Mouse (Mus musculus) heart, embryonic 15.5 days (tissue): ENCODE measurements around the gene Zbtb5. TPM values are rescaled to one million over a fixed set of nuclear protein-coding genes. Genes with fewer than 3 reads are reported as not detected.
"Not testable (repeated sequence)": the region's sequence is repeated elsewhere in the genome, so short reads cannot be mapped to it uniquely, and the experiment has no call there.

Source experiments
- ATAC-seq: fragments of 200-750 bp; cut with Nextera tagmentation; replicated peaks from 2 replicates; pipeline ENCODE4 v1.8.0; 2017; ENCODE audit warnings: low read depth, moderate TSS enrichment; ENCODE audit not compliant: insufficient number of reproducible peaks, insufficient read depth, low FRiP score
- H3K27ac ChIP-seq: fragments of 300-500 bp; sonication (generic); 2 replicates; pipeline ENCODE4 v1.5.1; 2015; ENCODE audit warnings: mild to moderate bottlenecking, inconsistent platforms
- H3K27me3 ChIP-seq: fragments of 300-500 bp; sonication (generic); 2 replicates; pipeline ENCODE4 v1.6.1; 2015; ENCODE audit warnings: inconsistent platforms
- H3K36me3 ChIP-seq: fragments of 300-500 bp; sonication (generic); 2 replicates; pipeline ENCODE4 v1.6.1; 2015; ENCODE audit warnings: mild to moderate bottlenecking, inconsistent platforms
- H3K4me1 ChIP-seq: fragments of 300-500 bp; sonication (generic); replicated peaks from 2 replicates; pipeline ENCODE4 v1.6.1; 2015; ENCODE audit warnings: inconsistent platforms
- H3K4me2 ChIP-seq: fragments of 300-500 bp; sonication (generic); 2 replicates; pipeline ENCODE4 v1.6.1; 2015; ENCODE audit warnings: inconsistent platforms, mild to moderate bottlenecking, moderate library complexity
- H3K4me3 ChIP-seq: fragments of 300-500 bp; sonication (generic); 2 replicates; pipeline ENCODE4 v1.5.1; 2015; ENCODE audit warnings: mild to moderate bottlenecking, inconsistent platforms
- H3K9ac ChIP-seq: fragments of 300-500 bp; sonication (generic); 2 replicates; pipeline ENCODE4 v1.6.1; 2015; ENCODE audit warnings: mild to moderate bottlenecking, inconsistent platforms
- H3K9me3 ChIP-seq: fragments of 300-500 bp; sonication (generic); replicated peaks from 2 replicates; pipeline ENCODE4 v1.6.1; 2016; ENCODE audit warnings: inconsistent platforms
- WGBS: fragments of 180-500 bp; shearing (Covaris S2); methylation state at CpG from one replicate; pipeline ENCODE4 v1.1.7; 2015; ENCODE audit warnings: mixed read lengths; 5-methylcytosine and 5-hydroxymethylcytosine counted together
- polyA plus RNA-seq: library from polyadenylated mRNA; unstranded; fragments of >200 nt; fragmentation: Nextera tagmentation; extraction: Ambion mirVana; gene quantifications from 2 replicates; pipeline ENCODE4 v1.2.1, GENCODE M21; 2015

Zbtb5 gene
- polyA plus RNA-seq, 1 experiment from 2014 or later, result 12.5 TPM

DNA sequence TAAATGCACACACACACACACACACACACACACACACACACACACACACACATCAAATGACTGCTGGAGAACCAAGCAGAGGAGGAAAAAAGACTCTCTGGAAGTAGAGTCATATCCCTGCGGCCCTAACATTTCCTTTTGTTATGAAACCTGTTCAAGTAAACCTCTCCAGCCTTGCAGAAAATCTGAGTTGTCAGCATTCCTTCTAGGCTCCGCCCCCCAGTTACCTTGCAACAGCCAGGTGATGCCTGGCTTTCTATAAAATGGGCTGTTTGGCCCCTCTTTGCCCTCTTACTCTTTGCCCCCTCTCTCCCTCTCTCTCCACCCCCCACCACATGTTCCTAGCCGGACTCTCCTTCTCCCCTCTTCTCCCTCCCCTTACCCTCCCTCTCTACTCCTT is 46.5 kb downstream of the Zbtb5 start:
- H3K4me3 ChIP-seq, result no peak overlapping the region
- no peak overlapping the region for H3K4me2 ChIP-seq
- H3K27ac ChIP-seq, result no peak overlapping the region
- 70% methylated on average over 3 of the region's 3 CpGs for WGBS
- H3K36me3 ChIP-seq, result no peaks in the 10 kb centered on the region
- no peak for ATAC-seq
- no peaks in the 10 kb centered on the region for H3K9me3 ChIP-seq
- no peaks in the 10 kb centered on the region for H3K4me1 ChIP-seq
- H3K9ac ChIP-seq, result no peak overlapping the region
- H3K27me3 ChIP-seq, result no peaks in the 10 kb centered on the region

DNA sequence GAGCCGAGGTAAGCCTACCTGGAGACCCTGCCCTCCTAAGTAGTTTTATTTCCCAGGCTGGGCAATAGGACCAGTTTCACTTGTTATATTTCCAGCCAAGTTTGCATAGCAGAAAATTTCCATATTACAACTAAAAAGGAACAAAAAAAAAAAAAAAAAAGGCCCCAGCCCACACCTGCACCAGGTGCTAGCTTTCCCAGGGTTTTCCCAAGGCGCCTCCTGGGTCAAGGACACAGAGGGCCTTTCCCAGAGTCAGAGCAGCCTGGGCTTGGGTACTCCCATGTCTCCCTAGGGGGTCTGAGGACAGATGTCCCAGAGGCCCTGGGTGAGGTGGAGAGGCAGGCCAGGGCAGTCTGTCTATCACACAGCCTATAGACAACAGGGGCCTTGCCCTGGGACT is 47.0 kb downstream of the Zbtb5 start:
- no peak for ATAC-seq
- Histone ChIP-seq H3K36me3 (no peaks in the 10 kb centered on the region), H3K4me2 (no peak overlapping the region), H3K27me3 (no peaks in the 10 kb centered on the region), H3K9me3 (no peaks in the 10 kb centered on the region), H3K4me1 (no peaks in the 10 kb centered on the region), H3K27ac (no peak overlapping the region), H3K4me3 (no peak overlapping the region), H3K9ac (no peak overlapping the region)
- WGBS, result 83% methylated on average over 2 of the region's 2 CpGs

DNA sequence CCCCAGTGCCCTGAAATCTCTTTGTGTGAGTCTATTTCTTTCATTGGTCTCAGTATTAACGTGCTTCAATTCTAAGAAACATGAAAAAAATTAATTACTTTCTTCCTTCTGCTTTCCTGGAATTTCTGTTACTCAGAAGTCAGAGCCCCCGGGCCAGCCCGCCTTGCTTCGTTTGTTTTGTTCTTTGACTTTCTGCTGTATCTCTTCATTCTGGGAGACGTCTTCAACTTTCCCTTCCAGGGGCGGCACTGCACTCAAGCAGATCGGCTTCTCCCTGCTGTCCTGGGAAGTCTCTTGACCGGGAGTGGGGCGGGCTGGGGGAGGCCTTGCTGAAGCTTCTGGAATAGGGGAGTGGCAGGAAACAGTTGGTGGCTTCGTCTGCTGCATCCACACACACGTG is 49.1 kb downstream of the Zbtb5 start:
- Histone ChIP-seq H3K9ac (no peak overlapping the region), H3K4me2 (no peak overlapping the region), H3K4me1 (no peaks in the 10 kb centered on the region), H3K9me3 (no peaks in the 10 kb centered on the region), H3K27me3 (no peaks in the 10 kb centered on the region), H3K36me3 (no peaks in the 10 kb centered on the region), H3K4me3 (no peak overlapping the region), H3K27ac (no peak overlapping the region)
- 68% methylated on average over 11 of the region's 11 CpGs for WGBS
- ATAC-seq, result no peak

DNA sequence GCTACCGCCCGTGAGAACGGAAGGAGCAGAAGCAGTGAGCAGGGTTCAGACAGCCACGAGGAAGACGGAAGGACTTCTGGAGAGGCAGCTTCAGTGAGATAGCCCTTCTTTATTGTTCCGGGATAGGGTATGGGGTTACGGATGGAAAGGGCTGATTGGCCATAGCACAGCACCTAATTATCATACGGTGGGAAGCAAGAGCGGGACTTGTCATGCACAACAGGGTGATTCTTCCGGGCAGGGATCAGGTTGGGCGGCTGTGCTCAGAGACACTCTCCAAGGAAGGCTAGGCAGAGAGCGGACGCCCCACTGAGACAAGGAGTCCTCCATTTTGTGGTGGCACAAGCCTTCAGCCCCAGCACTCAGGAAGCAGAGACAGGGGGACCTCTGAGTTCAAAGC is 53.0 kb downstream of the Zbtb5 start:
- Histone ChIP-seq H3K36me3 (no peaks in the 10 kb centered on the region), H3K9ac (no peak overlapping the region), H3K4me3 (no peak overlapping the region), H3K27me3 (no peaks in the 10 kb centered on the region), H3K4me1 (no peaks in the 10 kb centered on the region), H3K4me2 (no peak overlapping the region), H3K9me3 (no peaks in the 10 kb centered on the region), H3K27ac (no peak overlapping the region)
- no peak for ATAC-seq
- WGBS, result 91% methylated on average over 13 of the region's 13 CpGs

DNA sequence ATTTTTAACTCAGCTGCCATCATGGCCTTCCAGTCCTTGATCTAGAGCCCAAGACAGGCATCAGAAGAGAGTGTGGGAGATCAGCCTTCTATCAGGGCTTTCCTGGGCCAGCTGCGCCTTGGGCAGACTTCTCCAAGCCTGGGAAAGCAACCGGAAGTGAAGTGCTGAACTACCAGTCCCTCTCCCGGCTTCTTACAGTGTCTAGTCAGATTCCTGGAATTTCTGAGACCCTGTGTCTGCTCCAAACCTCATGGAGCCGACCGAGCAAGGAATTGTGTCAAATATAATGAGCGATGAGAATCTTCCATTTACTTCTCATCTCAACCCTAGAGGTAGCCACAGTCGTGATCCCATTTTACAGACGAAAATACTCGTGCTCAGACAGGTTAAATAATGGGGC is 53.4 kb downstream of the Zbtb5 start:
- H3K36me3 ChIP-seq, result no peaks in the 10 kb centered on the region
- H3K4me2 ChIP-seq, result no peak overlapping the region
- H3K4me3 ChIP-seq, result no peak overlapping the region
- H3K4me1 ChIP-seq, result no peaks in the 10 kb centered on the region
- H3K27ac ChIP-seq, result no peak overlapping the region
- whole genome bisulfite sequencing, result 74% methylated on average over 9 of the region's 9 CpGs
- H3K9me3 ChIP-seq, result no peaks in the 10 kb centered on the region
- H3K27me3 ChIP-seq, result no peaks in the 10 kb centered on the region
- no peak for ATAC-seq
- no peak overlapping the region for H3K9ac ChIP-seq

DNA sequence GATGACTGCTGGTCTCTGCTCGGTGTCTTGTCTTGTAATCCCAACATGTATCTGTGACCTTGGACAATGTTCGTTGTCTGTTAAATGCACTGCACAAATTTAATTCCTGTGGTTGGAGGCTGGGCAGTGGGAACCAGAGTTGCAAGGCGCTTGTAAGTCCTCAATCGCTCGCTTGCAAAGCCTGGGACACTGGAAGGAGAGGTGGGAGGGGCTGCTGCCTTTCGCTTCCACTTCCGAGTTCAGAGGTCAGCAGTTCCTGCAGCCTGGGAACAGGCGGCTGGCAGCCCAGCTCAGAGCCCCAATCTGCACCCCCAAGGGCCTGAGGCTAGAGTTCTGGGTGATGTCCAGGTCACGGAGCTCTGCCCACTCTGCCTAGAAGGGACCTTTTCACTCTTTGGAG is 59.2 kb downstream of the Zbtb5 start:
- no peaks in the 10 kb centered on the region for H3K27me3 ChIP-seq
- H3K4me2 ChIP-seq, result no peak overlapping the region
- no peak overlapping the region for H3K9ac ChIP-seq
- ATAC-seq, result no peak
- H3K4me3 ChIP-seq, result no peak overlapping the region
- WGBS, result 77% methylated on average over 9 of the region's 9 CpGs
- no peaks in the 10 kb centered on the region for H3K36me3 ChIP-seq
- H3K4me1 ChIP-seq, result no peaks in the 10 kb centered on the region
- no peak overlapping the region for H3K27ac ChIP-seq
- no peaks in the 10 kb centered on the region for H3K9me3 ChIP-seq

DNA sequence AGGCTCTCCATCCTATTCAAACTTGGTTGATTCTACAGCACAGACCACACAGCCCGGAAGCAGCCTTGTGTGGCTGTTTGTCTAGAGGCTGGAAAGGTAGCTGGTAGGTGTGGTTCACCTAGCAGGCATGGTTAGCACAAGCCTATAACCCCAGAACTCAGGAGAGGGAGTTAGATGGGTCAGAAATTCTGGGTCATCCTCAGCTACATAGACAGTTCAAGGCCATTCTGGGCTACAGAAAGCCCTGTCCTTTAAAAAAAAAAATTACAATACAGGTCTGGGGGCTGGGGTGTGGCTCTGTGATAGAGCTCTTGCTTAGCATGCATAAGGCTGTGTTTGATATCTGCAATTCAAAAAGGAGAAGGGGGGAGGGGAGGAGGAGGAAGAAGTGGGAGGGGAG is 63.9 kb downstream of the Zbtb5 start:
- Histone ChIP-seq H3K27me3 (no peaks in the 10 kb centered on the region), H3K4me1 (no peaks in the 10 kb centered on the region), H3K9ac (no peak overlapping the region), H3K4me3 (no peak overlapping the region), H3K9me3 (no peaks in the 10 kb centered on the region), H3K27ac (no peak overlapping the region), H3K36me3 (no peaks in the 10 kb centered on the region), H3K4me2 (no peak overlapping the region)
- 81% methylated on average over 1 of the region's 1 CpGs for WGBS
- no peak for ATAC-seq

DNA sequence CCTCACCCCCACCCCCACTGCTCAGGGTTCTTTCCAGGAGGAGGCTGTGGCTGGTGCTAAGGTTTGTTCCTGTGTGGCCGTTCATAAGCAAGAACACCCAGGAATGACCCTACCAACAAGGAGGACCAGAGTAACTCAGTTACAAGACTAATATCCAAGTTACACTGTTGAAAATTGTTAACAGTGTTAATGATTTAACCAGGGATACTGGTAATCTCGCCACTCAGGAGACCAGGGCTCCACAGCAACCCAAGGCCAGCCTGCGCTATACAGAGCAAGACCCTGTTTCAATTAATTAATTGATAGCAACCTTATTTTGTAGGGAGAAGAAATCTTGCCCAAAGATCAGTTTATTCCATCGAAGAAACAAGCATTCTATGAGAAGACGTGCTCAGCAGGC is 64.7 kb downstream of the Zbtb5 start:
- no peaks in the 10 kb centered on the region for H3K4me1 ChIP-seq
- ATAC-seq, result no peak
- H3K9me3 ChIP-seq, result no peaks in the 10 kb centered on the region
- no peak overlapping the region for H3K9ac ChIP-seq
- H3K4me3 ChIP-seq, result no peak overlapping the region
- H3K27ac ChIP-seq, result no peak overlapping the region
- H3K4me2 ChIP-seq, result no peak overlapping the region
- no peaks in the 10 kb centered on the region for H3K27me3 ChIP-seq
- 84% methylated on average over 5 of the region's 5 CpGs for WGBS
- no peaks in the 10 kb centered on the region for H3K36me3 ChIP-seq

DNA sequence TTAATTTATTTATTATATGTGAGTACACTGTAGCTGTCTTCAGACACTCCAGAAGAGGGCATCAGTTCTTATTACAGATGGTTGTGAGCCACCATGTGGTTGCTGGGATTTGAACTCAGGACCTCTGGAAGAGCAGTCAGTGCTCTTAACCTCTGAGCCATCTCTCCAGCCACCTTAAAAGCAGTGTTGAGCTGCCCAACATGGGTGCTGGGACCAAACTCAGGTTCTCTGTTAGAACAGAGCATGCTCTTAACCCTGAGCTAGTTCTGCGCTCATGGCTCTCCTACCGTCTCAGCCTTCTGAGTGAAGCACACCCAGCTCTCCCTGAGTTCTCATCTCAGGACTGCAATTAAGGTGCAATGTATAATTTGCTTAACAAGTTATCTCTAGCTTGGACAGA is 66.1 kb downstream of the Zbtb5 start:
- WGBS, result 91% methylated on average over 2 of the region's 2 CpGs
- ATAC-seq, H3K27me3 ChIP-seq, H3K4me3 ChIP-seq, H3K4me2 ChIP-seq, H3K27ac ChIP-seq, H3K4me1 ChIP-seq, H3K36me3 ChIP-seq, H3K9ac ChIP-seq, H3K9me3 ChIP-seq: not testable (repeated sequence)

DNA sequence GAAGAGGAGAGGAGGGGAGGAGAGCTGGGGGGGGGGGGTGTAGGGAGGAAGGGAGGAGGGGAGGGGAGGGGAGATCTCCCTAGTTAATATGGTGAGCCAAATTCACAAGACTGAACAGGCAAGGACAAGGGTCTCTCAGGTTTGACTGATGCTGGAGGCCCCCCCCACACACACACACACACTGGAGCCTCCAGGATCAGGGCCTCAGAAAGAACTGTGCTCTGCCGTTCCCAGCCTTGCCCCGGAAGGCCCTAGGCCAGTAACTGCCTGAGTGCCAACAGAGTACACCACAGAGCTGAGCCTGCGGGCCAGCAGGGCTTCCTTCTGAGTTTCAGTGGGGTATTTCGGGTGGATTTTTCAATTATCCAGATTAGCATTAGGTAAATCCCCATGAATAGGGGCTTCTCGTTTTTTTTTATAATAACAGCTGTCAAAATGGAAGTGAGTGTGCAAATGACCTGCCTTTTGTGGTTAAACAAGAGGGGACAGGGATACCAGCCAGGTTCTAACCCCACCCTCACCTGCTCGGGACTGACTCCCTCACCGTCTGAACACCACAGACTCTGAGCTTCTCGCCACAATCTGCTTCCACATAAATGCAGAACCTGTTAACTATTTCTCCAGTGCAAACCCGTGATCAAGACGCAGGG is 67.7 kb downstream of the Zbtb5 start:
- Histone ChIP-seq H3K36me3 (no peaks in the 10 kb centered on the region), H3K4me3 (no peak overlapping the region), H3K4me2 (no peak overlapping the region), H3K27me3 (no peaks in the 10 kb centered on the region), H3K4me1 (no peaks in the 10 kb centered on the region), H3K27ac (no peak overlapping the region), H3K9me3 (no peaks in the 10 kb centered on the region), H3K9ac (no peak overlapping the region)
- 75% methylated on average over 10 of the region's 10 CpGs for WGBS
- no peak for ATAC-seq

DNA sequence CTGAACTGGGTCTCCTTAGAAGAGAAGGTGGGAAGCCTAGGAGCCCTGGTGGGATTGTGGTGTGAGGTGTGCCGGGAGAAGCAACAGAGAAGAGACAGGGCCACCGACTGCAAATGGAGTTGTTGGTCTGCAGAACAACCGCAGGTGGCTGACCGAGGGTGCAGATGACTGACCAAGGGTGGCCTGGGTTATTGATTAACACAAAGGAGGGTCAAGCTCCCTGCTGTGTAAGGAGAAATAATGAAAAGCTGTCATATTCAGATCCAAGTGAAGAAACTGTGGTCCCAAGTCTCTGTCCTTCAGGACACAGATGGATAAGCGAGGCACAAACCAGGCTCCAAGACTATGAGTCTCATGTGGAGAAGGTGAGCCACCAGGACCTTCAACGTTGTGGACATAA is 68.7 kb downstream of the Zbtb5 start:
- WGBS, result 83% methylated on average over 6 of the region's 6 CpGs
- ATAC-seq, result no peak

DNA sequence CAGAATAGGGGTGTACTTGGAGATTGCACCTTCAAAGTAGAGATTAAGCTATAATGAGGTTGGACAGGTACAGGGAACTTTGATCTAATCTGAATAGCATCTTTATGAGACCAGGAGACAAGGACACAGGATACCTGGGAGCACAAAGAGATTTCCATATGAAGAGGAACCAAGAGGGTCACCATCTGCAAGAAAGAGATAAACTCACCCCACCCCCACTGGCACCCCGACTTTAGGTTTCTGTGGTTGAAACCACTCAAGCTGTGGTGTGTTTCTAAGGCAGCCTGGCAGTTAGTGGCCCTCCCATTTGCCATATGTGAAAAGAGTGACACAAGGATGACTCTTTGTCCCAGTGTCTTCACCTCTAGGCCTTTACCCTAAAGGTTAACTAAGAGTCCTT is 70.0 kb downstream of the Zbtb5 start:
- Histone ChIP-seq H3K9ac (no peak overlapping the region), H3K9me3 (no peaks in the 10 kb centered on the region), H3K4me3 (no peak overlapping the region), H3K4me2 (no peak overlapping the region), H3K36me3 (no peaks in the 10 kb centered on the region), H3K27me3 (no peaks in the 10 kb centered on the region), H3K4me1 (no peaks in the 10 kb centered on the region), H3K27ac (no peak overlapping the region)
- 60% methylated on average over 1 of the region's 1 CpGs for WGBS
- no peak for ATAC-seq

More for the DNA sequence above, 68.7 kb downstream of the Zbtb5 start:
- Histone ChIP-seq H3K9ac (no peak overlapping the region), H3K4me3 (no peak overlapping the region), H3K4me1 (no peaks in the 10 kb centered on the region), H3K36me3 (no peaks in the 10 kb centered on the region), H3K27ac (no peak overlapping the region), H3K4me2 (no peak overlapping the region), H3K9me3 (no peaks in the 10 kb centered on the region), H3K27me3 (no peaks in the 10 kb centered on the region)
